8 mouse cellular contexts compared by ENCODE assay signal in the genomic region with DNA sequence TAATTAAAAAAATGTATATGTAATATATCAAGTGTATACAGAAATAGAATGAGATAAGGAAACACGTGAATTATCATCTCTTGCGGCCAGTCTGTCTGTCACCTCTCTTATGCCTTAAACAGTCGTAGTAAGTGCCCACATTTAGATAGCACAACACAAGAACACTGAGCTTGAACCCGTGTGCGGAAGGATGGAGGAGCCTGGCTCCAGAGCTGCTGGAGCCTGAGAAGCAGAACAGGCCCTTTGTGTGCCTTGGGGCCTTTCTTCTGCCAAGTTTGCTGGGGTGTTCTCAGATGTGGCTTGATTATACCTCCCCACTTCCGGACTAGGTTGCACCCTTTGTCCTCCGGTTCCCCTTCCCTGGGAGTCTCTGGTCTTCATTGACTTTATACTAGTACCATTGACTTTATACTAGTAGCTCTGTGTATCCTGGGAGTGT. TPM values are rescaled to one million over a fixed set of nuclear protein-coding genes. Genes with fewer than 3 reads are reported as not detected.
A peak's percentile ranks its signal among the peaks of the same experiment; 100 is the strongest.
DNase-seq lines count a peak whose midpoint lies in the region; ATAC-seq and TF ChIP-seq lines count a peak whose summit lies in the region.

No protein-coding gene starts in this region.

- H3K4me3 ChIP-seq in embryonic facial prominence, embryonic 11.5 days (ENCODE audit: low read depth, low read length), result no peak overlapping the region
- H3K4me3 ChIP-seq in heart, postnatal 0 days (ENCODE audit: low read depth, low read length), result no peak overlapping the region
- no peak overlapping the region for H3K4me3 ChIP-seq in limb, embryonic 14.5 days (replicated peaks; ENCODE audit: low read length)
- H3K4me3 ChIP-seq in midbrain, embryonic 14.5 days (replicated peaks; ENCODE audit: low read depth, low read length), result no peak overlapping the region

- H3K27ac ChIP-seq in embryonic facial prominence, embryonic 11.5 days (replicated peaks; ENCODE audit: low read depth, low read length), result peak overlapping the region; percentile 57
- H3K27ac ChIP-seq in heart, postnatal 0 days (ENCODE audit: low read depth), result peak overlapping the region; percentile 84
- H3K27ac ChIP-seq in limb, embryonic 14.5 days (replicated peaks; ENCODE audit: low read depth, low read length), result peak overlapping the region; percentile 71; the same call in 1 of the 2 replicates
- peak overlapping the region; percentile 88 for H3K27ac ChIP-seq in midbrain, embryonic 14.5 days (replicated peaks; ENCODE audit: low read depth, low read length)

- H3K27me3 ChIP-seq in embryonic facial prominence, embryonic 11.5 days (ENCODE audit: control insufficient read depth, insufficient read depth, low read length), result no peaks in the 10 kb centered on the region
- H3K27me3 ChIP-seq in heart, postnatal 0 days (ENCODE audit: control insufficient read depth, insufficient read depth, low read length), result no peaks in the 10 kb centered on the region
- no peaks in the 10 kb centered on the region for H3K27me3 ChIP-seq in limb, embryonic 14.5 days (ENCODE audit: control insufficient read depth, insufficient read depth, low read length)
- no peaks in the 10 kb centered on the region for H3K27me3 ChIP-seq in midbrain, embryonic 14.5 days (ENCODE audit: control insufficient read depth, insufficient read depth, low read length)

- H3K4me1 ChIP-seq in embryonic facial prominence, embryonic 11.5 days (ENCODE audit: control insufficient read depth, insufficient read depth, low read length), result no peaks in the 10 kb centered on the region
- H3K4me1 ChIP-seq in heart, postnatal 0 days (ENCODE audit: control insufficient read depth, insufficient read depth), result peaks cover 27% of the 10 kb centered on the region
- peaks cover 20% of the 10 kb centered on the region for H3K4me1 ChIP-seq in limb, embryonic 14.5 days (ENCODE audit: control insufficient read depth, insufficient read depth, low read length)
- H3K4me1 ChIP-seq in midbrain, embryonic 14.5 days (ENCODE audit: control insufficient read depth, insufficient read depth, low read length), result peaks cover 27% of the 10 kb centered on the region

- 0 out of 2 replicates have a peak overlapping the region, but pooled peaks have one; percentile 10 for H3K4me2 ChIP-seq in embryonic facial prominence, embryonic 11.5 days (ENCODE audit: low read depth, low read length)
- peak overlapping the region; percentile 36 for H3K4me2 ChIP-seq in heart, postnatal 0 days (ENCODE audit: low read depth, low read length)
- H3K4me2 ChIP-seq in limb, embryonic 14.5 days (replicated peaks; ENCODE audit: low read depth, low read length, severe bottlenecking), result peak overlapping the region; percentile 19; the same call in 1 of the 2 replicates
- peak overlapping the region; percentile 52 for H3K4me2 ChIP-seq in midbrain, embryonic 14.5 days (ENCODE audit: low read length)

- TF ChIP-seq EP300 in heart, postnatal 0 days (IDR thresholded peaks at IDR 0.05; ENCODE audit: low read depth), result no peak

- no peak for TF ChIP-seq CTCF in heart, postnatal 0 days (IDR thresholded peaks at IDR 0.05; ENCODE audit: low read depth)

- no peaks in the 10 kb centered on the region for H3K36me3 ChIP-seq in embryonic facial prominence, embryonic 11.5 days (replicated peaks; ENCODE audit: control insufficient read depth, insufficient read depth, low read depth, low read length)
- 0 out of 2 replicates have a peak, but pooled peaks cover 3% of the 10 kb centered on the region for H3K36me3 ChIP-seq in heart, postnatal 0 days (replicated peaks; ENCODE audit: control insufficient read depth, insufficient read depth, low read length)
- peaks cover 7% of the 10 kb centered on the region for H3K36me3 ChIP-seq in limb, embryonic 14.5 days (ENCODE audit: control insufficient read depth, insufficient read depth, low read length)
- H3K36me3 ChIP-seq in midbrain, embryonic 14.5 days (ENCODE audit: control insufficient read depth, insufficient read depth, low read length), result no peaks in the 10 kb centered on the region

- DNase-seq in spleen, postnatal 36 days (ENCODE audit: low spot score in 2 of 2), result peak; percentile 58 to 62
- DNase-seq in spleen, postnatal 4 days (ENCODE audit: low spot score in 2 of 2), result no peak
- peak; percentile 8 for DNase-seq in embryonic facial prominence, embryonic 11.5 days (ENCODE audit: low spot score)
- DNase-seq in heart, postnatal 0 days (ENCODE audit: low spot score), result no peak
- DNase-seq in limb, embryonic 14.5 days (ENCODE audit: low spot score), result no peak
- no peak for DNase-seq in midbrain, embryonic 14.5 days
- DNase-seq in frontal cortex, postnatal 10 days (ENCODE audit: low spot score in 2 of 2), result no peak
- no peak for DNase-seq in layer of hippocampus, postnatal 14 days (ENCODE audit: low spot score in 2 of 2)

- 53% methylated on average over 7 of the region's 7 CpGs for WGBS in embryonic facial prominence, embryonic 11.5 days
- WGBS in heart, postnatal 0 days, result 7% methylated on average over 7 of the region's 7 CpGs
- 65% methylated on average over 7 of the region's 7 CpGs for WGBS in limb, embryonic 14.5 days
- WGBS in midbrain, embryonic 14.5 days, result 52% methylated on average over 7 of the region's 7 CpGs

- 0 out of 2 replicates have a peak, but pooled peaks have one; percentile 20 for ATAC-seq in embryonic facial prominence, embryonic 11.5 days (replicated peaks; ENCODE audit: insufficient number of reproducible peaks, low FRiP score, low TSS enrichment, low read depth)
- ATAC-seq in heart, postnatal 0 days (ENCODE audit: insufficient read depth, low read depth), result peak; percentile 48
- peak; percentile 46 for ATAC-seq in limb, embryonic 14.5 days (ENCODE audit: low FRiP score, low read depth)
- ATAC-seq in midbrain, embryonic 14.5 days (ENCODE audit: low FRiP score, low TSS enrichment), result no peak

- H3K9ac ChIP-seq in embryonic facial prominence, embryonic 11.5 days (replicated peaks; ENCODE audit: low read length), result no peak overlapping the region
- H3K9ac ChIP-seq in heart, postnatal 0 days (replicated peaks; ENCODE audit: low read depth, low read length), result peak overlapping the region; percentile 6; the same call in 1 of the 2 replicates
- H3K9ac ChIP-seq in limb, embryonic 14.5 days (ENCODE audit: low read depth, low read length, severe bottlenecking), result no peak overlapping the region
- H3K9ac ChIP-seq in midbrain, embryonic 14.5 days (replicated peaks; ENCODE audit: low read length), result no peak overlapping the region

- no peak for TF ChIP-seq POLR2A in limb, embryonic 14.5 days (IDR thresholded peaks at IDR 0.05; ENCODE audit: borderline replicate concordance, extremely low read depth, insufficient read depth, insufficient read length)

- H3K9me3 ChIP-seq in embryonic facial prominence, embryonic 11.5 days (replicated peaks; ENCODE audit: control insufficient read depth, low read length), result no peaks in the 10 kb centered on the region
- H3K9me3 ChIP-seq in heart, postnatal 0 days (replicated peaks; ENCODE audit: control insufficient read depth, low read length), result peaks cover 3% of the 10 kb centered on the region; the same call in 1 of the 2 replicates
- H3K9me3 ChIP-seq in limb, embryonic 14.5 days (ENCODE audit: control insufficient read depth, low read length), result peaks cover 5% of the 10 kb centered on the region; the same call in 1 of the 2 replicates
- no peaks in the 10 kb centered on the region; the same call in 1 of the 2 replicates for H3K9me3 ChIP-seq in midbrain, embryonic 14.5 days (ENCODE audit: control insufficient read depth, low read length)

RNA-seq across cellular contexts. Expression of gene Atf7ip, which starts 25.8 kb away (rescaled TPM):
- 41.1 and 43.5 TPM in 2 replicates for polyA plus RNA-seq in embryonic facial prominence, embryonic 11.5 days (2014; fragmentation: Nextera tagmentation; extraction: Ambion mirVana)
- 43.3 and 54.5 TPM in 2 replicates for total RNA-seq in heart, postnatal 0 days (2014; rRNA removed; ENCODE audit: low replicate concordance)
- polyA plus RNA-seq in heart, postnatal 0 days (2015; fragmentation: Nextera tagmentation; extraction: Ambion mirVana), result 16.5 and 19.2 TPM in 2 replicates
- polyA plus RNA-seq in limb, embryonic 14.5 days (2012; rRNA removed), result 35.7 and 46.3 TPM in 2 replicates
- polyA plus RNA-seq in limb, embryonic 14.5 days (2014; fragmentation: Nextera tagmentation; extraction: Ambion mirVana), result 38.4 and 41.8 TPM in 2 replicates
- 49.8 and 57.9 TPM in 2 replicates for polyA plus RNA-seq in midbrain, embryonic 14.5 days (2014; fragmentation: Nextera tagmentation; extraction: Ambion mirVana)
- total RNA-seq in layer of hippocampus, postnatal 14 days (2021), result 100 to 1,000 TPM; 108 to 121 TPM

Comparison
In these comparisons a context has a peak if more than half of its experiments do, and no peak if none do; other contexts are left out.
1. DNase-seq: peak in spleen, postnatal 36 days (2 of 2) and embryonic facial prominence, embryonic 11.5 days (single experiment); none in spleen, postnatal 4 days (0 of 2), heart, postnatal 0 days (single experiment), limb, embryonic 14.5 days (single experiment), midbrain, embryonic 14.5 days (single experiment), frontal cortex, postnatal 10 days (0 of 2) and layer of hippocampus, postnatal 14 days (0 of 2).
2. Peak in every context shown above with its lines, with median percentiles within 50 percentile points of each other: H3K27ac ChIP-seq and H3K4me2 ChIP-seq.